Mouse (Mus musculus) cerebellum, adult 9-10 months (tissue): Measurements from ENCODE around the gene Slc12a9.

Experiments used
- DNase-seq: peaks from one replicate; pipeline ENCODE4 v3.0.0; 2022

The Slc12a9 gene

GRCm38 (mm10) chr5:137346388-137346787 is 13.0 kb upstream of the Slc12a9 start:
- no peak for DNase-seq

- DNase-seq, result no peak
Observed at GRCm38 (mm10) chr5:137345821-137346220, 12.4 kb upstream of the Slc12a9 start.

- no peak for DNase-seq
Observed at GRCm38 (mm10) chr5:137343869-137344268, 10.5 kb upstream of the Slc12a9 start.

- DNase-seq, result no peak
Observed at GRCm38 (mm10) chr5:137343412-137343811, 10.0 kb upstream of the Slc12a9 start.

GRCm38 (mm10) chr5:137342407-137343012 is 9.1 kb upstream of the Slc12a9 start:
- no peak for DNase-seq

- DNase-seq, result no peak
Observed at GRCm38 (mm10) chr5:137340222-137340621, 6.8 kb upstream of the Slc12a9 start.

- peak; percentile 59 for DNase-seq
Observed at GRCm38 (mm10) chr5:137339290-137339979, 6.0 kb upstream of the Slc12a9 start.

- DNase-seq, result peak; percentile 71
Observed at GRCm38 (mm10) chr5:137338663-137339289, 5.4 kb upstream of the Slc12a9 start.

GRCm38 (mm10) chr5:137338256-137338655 is 4.9 kb upstream of the Slc12a9 start:
- DNase-seq, result peak; percentile 92

GRCm38 (mm10) chr5:137337190-137337589 is 3.8 kb upstream of the Slc12a9 start:
- DNase-seq, result no peak

GRCm38 (mm10) chr5:137335066-137335465 is 1.7 kb upstream of the Slc12a9 start:
- peak; percentile 46 for DNase-seq

GRCm38 (mm10) chr5:137334317-137334716 is 920 bp upstream of the Slc12a9 start:
- DNase-seq, result no peak

- DNase-seq, result no peak
Observed at GRCm38 (mm10) chr5:137332857-137333511, 413 bp downstream of the Slc12a9 start.

- peak; percentile 8 for DNase-seq
Observed at GRCm38 (mm10) chr5:137330910-137331309, 2.5 kb downstream of the Slc12a9 start.

GRCm38 (mm10) chr5:137320996-137321395 is 12.4 kb downstream of the Slc12a9 start:
- no peak for DNase-seq

GRCm38 (mm10) chr5:137318570-137318969 is 14.8 kb downstream of the Slc12a9 start:
- DNase-seq, result no peak

GRCm38 (mm10) chr5:137317361-137317760 is 16.0 kb downstream of the Slc12a9 start:
- DNase-seq, result no peak

- peak; percentile 24 for DNase-seq
Observed at GRCm38 (mm10) chr5:137315084-137315903, 18.1 kb downstream of the Slc12a9 start.

- peak; percentile 32 for DNase-seq
Observed at GRCm38 (mm10) chr5:137314193-137315083, 19.0 kb downstream of the Slc12a9 start, which contains the start of gene Trip6. Gene Trip6, minus strand, starts transcription at chr5:137314404.

GRCm38 (mm10) chr5:137313466-137314192 is 19.8 kb downstream of the Slc12a9 start:
- peak; percentile 10 for DNase-seq

- DNase-seq, result peak; percentile 39
Observed at GRCm38 (mm10) chr5:137308356-137308755, 25.0 kb downstream of the Slc12a9 start.
